Mouse (Mus musculus): ENCODE measurements around the gene Rbpj. TPM values are rescaled to one million over a fixed set of nuclear protein-coding genes. Genes with fewer than 3 reads are reported as not detected.

The Rbpj gene
- polyA plus RNA-seq, 1 experiment from 2014 or later, result 25.9 TPM

DNA sequence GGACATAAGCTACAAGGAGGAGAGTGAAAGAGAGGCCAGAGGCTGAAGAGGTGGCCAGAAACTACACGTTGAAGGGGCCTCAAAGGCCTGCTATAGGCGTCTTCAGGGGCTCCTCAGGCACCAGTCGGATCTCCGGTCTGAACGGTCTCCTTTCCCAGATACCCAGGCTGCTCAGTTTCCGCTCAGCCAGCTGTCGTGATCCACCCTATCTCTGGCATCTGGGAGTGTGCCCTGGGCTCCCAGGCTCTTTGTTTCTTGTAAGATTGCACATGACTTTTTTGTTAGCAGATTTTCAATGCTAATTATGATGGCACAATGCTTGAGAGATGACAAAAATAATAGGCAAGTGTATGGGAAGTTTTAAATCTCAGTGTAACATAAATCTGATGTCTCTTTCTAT lies 95.2 kb downstream of the Rbpj start:
- Histone ChIP-seq H3K4me1 (replicated peaks; ENCODE audit: insufficient read depth, low read length) (no peaks in the 10 kb centered on the region), H3K4me3 (replicated peaks; ENCODE audit: low read depth, low read length) (no peak overlapping the region), H3K4me2 (ENCODE audit: low read length) (no peak overlapping the region), H3K27me3 (ENCODE audit: insufficient read depth, low read length) (no peaks in the 10 kb centered on the region), H3K9me3 (replicated peaks; ENCODE audit: low read length) (no peaks in the 10 kb centered on the region), H3K9ac (ENCODE audit: low read depth, low read length) (no peak overlapping the region), H3K36me3 (ENCODE audit: insufficient read depth, low read length) (no peaks in the 10 kb centered on the region), H3K27ac (no peak overlapping the region)
- ATAC-seq (replicated peaks; ENCODE audit: low FRiP score, low read depth) (no peak), DNase-seq (ENCODE audit: low spot score) (no peak)
- TF ChIP-seq CTCF (IDR thresholded peaks at IDR 0.05; ENCODE audit: low read depth), result no peak
- 78% methylated on average over 7 of the region's 7 CpGs for WGBS

DNA sequence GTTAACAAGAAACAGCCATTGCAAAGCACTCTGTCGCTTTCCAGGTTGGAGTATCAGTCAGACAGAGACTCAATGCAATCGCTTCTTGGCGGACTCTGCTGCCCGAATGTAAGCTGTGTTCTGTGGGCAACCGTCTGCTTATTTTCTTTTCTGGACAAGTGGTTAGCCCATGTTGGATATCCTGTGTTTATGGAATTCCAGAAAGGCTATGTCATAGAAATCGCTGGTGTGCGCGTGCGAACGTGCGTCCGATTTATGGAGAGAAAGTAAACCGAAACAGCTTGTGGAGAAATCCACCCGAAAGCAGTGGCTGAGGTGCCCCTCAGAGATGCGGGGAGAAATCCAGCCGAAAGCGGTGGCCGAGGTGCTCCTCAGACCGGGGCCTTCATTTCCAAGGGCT lies 98.4 kb downstream of the Rbpj start:
- H3K27ac ChIP-seq, result no peak overlapping the region
- H3K9me3 ChIP-seq (replicated peaks; ENCODE audit: low read length), result no peaks in the 10 kb centered on the region
- no peak for TF ChIP-seq CTCF (IDR thresholded peaks at IDR 0.05; ENCODE audit: low read depth)
- no peak overlapping the region for H3K4me2 ChIP-seq (ENCODE audit: low read length)
- ATAC-seq (replicated peaks; ENCODE audit: low FRiP score, low read depth) (no peak), DNase-seq (ENCODE audit: low spot score) (no peak)
- no peaks in the 10 kb centered on the region for H3K27me3 ChIP-seq (ENCODE audit: insufficient read depth, low read length)
- H3K4me3 ChIP-seq (replicated peaks; ENCODE audit: low read depth, low read length), result no peak overlapping the region
- no peaks in the 10 kb centered on the region for H3K36me3 ChIP-seq (ENCODE audit: insufficient read depth, low read length)
- 86% methylated on average over 19 of the region's 19 CpGs for WGBS
- H3K4me1 ChIP-seq (replicated peaks; ENCODE audit: insufficient read depth, low read length), result no peaks in the 10 kb centered on the region
- no peak overlapping the region for H3K9ac ChIP-seq (ENCODE audit: low read depth, low read length)

DNA sequence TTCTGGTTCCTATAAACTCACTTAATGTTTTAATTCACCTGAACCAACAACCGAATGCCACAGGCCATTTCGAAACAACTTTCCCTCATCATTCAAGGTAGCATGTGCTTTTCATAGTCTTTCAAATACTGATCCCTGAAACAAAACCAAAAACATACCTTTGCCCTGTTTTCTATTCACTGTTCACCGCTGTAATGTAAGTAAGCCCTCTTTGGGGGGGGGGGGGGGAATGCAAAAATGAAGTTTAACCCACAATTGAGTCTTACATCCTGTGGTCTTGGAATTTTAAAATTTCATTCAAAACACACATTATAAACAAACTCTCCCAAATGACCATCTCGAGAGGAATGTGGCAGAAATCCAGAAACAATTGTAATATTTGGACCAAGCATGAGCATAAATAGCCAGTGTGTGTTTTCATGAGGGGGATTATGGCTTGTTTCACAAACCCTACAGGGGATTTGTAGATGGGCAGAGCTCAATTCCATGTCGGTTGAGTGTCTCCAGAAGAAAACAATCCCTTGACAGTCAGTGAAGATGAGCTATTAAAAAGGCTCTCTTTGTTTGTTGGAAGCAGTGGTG lies 99.4 kb downstream of the Rbpj start:
- H3K36me3 ChIP-seq (ENCODE audit: insufficient read depth, low read length), result no peaks in the 10 kb centered on the region
- DNase-seq (ENCODE audit: low spot score) (no peak), ATAC-seq (replicated peaks; ENCODE audit: low FRiP score, low read depth) (no peak)
- no peak overlapping the region for H3K27ac ChIP-seq
- no peak overlapping the region for H3K4me2 ChIP-seq (ENCODE audit: low read length)
- no peaks in the 10 kb centered on the region for H3K9me3 ChIP-seq (replicated peaks; ENCODE audit: low read length)
- whole genome bisulfite sequencing, result 77% methylated on average over 5 of the region's 5 CpGs
- H3K4me1 ChIP-seq (replicated peaks; ENCODE audit: insufficient read depth, low read length), result no peaks in the 10 kb centered on the region
- H3K9ac ChIP-seq (ENCODE audit: low read depth, low read length), result no peak overlapping the region
- no peak overlapping the region for H3K4me3 ChIP-seq (replicated peaks; ENCODE audit: low read depth, low read length)
- no peaks in the 10 kb centered on the region for H3K27me3 ChIP-seq (ENCODE audit: insufficient read depth, low read length)
- TF ChIP-seq CTCF (IDR thresholded peaks at IDR 0.05; ENCODE audit: low read depth), result no peak

DNA sequence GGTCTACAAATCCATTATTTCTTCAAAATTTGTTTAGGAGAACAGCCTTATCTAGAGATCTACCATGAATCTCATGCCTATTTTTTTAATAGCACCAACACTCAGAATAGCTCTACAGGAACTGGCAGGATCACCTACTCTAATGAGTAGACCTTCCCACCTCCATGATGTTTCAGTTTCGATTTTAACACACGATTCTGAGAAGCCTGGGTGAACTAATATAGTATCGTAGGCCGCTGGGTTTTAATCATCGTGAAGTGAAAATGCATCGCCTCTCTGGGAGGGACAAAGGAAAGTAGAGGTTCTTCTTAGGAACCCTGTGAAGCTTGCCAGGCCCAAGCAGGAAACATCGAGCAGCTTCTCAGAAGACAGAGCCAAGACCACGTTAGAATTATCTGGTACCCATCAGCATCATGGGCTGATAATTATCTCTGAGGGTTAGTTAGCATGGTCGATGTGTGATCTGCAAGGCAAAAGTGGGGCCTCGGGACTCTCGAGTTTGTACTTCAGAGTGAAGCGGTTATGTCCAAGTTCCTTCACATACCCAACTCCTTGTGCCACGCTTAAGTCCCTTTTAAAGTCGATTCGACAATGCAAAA lies 100.6 kb downstream of the Rbpj start:
- Histone ChIP-seq H3K36me3 (ENCODE audit: insufficient read depth, low read length) (no peaks in the 10 kb centered on the region), H3K9me3 (replicated peaks; ENCODE audit: low read length) (no peaks in the 10 kb centered on the region), H3K4me1 (replicated peaks; ENCODE audit: insufficient read depth, low read length) (no peaks in the 10 kb centered on the region), H3K27me3 (ENCODE audit: insufficient read depth, low read length) (no peaks in the 10 kb centered on the region), H3K27ac (no peak overlapping the region), H3K9ac (ENCODE audit: low read depth, low read length) (no peak overlapping the region), H3K4me3 (replicated peaks; ENCODE audit: low read depth, low read length) (no peak overlapping the region), H3K4me2 (ENCODE audit: low read length) (no peak overlapping the region)
- DNase-seq (ENCODE audit: low spot score) (no peak), ATAC-seq (replicated peaks; ENCODE audit: low FRiP score, low read depth) (no peak)
- 90% methylated on average over 15 of the region's 15 CpGs for WGBS
- TF ChIP-seq CTCF (IDR thresholded peaks at IDR 0.05; ENCODE audit: low read depth), result no peak

DNA sequence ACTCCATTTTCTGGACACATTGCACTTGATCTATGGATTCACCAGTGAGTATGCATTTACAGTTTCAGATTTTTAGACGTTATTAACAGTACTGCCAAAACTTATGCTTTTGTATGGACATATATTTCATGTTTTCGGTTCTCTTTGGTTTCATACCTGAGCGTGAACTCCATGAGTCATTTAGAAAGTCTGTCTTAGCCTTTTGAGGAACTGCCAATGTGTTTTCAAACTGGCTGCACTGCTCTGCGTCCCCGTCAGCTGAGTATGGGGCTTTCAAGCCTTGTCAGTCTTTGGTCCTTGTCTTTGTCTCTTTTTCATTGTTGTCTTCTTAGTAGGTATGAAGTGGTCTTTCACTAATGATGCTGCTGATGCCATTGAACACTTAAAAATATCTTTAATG lies 106.5 kb downstream of the Rbpj start:
- DNase-seq (ENCODE audit: low spot score), result no peak
- no peak overlapping the region for H3K9ac ChIP-seq (ENCODE audit: low read depth, low read length)
- no peak for ATAC-seq (replicated peaks; ENCODE audit: low FRiP score, low read depth)
- TF ChIP-seq CTCF (IDR thresholded peaks at IDR 0.05; ENCODE audit: low read depth), result no peak
- no peaks in the 10 kb centered on the region for H3K27me3 ChIP-seq (ENCODE audit: insufficient read depth, low read length)
- no peaks in the 10 kb centered on the region for H3K4me1 ChIP-seq (replicated peaks; ENCODE audit: insufficient read depth, low read length)
- H3K9me3 ChIP-seq (replicated peaks; ENCODE audit: low read length), result no peaks in the 10 kb centered on the region
- no peaks in the 10 kb centered on the region for H3K36me3 ChIP-seq (ENCODE audit: insufficient read depth, low read length)
- H3K4me3 ChIP-seq (replicated peaks; ENCODE audit: low read depth, low read length), result no peak overlapping the region
- H3K4me2 ChIP-seq (ENCODE audit: low read length), result no peak overlapping the region
- no peak overlapping the region for H3K27ac ChIP-seq
- 90% methylated on average over 5 of the region's 5 CpGs for WGBS

DNA sequence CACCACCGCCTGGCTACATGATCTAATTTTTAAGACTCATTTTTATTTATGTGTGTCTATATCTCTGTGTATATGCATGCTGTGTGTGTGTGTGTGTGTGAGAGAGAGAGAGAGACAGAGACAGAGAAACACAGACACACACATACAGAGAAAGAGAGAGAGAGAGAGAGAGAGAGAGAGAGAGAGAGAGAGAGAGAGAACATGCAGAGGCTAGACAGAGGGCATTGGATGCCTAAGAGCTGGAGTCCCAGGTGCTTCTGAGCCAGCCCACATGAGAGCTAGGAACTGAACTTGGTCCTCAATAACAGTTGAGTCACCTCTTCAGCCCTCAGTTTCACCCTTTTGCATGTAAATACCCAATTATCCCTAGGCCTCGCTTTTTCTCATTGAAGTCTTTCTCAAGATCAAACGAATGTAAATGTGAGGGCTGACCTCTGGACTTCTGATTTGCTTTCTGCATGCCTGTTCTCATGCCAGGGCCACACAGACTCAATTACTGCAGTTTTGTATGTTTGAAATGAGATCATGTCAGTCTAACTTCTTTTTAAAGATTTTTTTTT lies 109.0 kb downstream of the Rbpj start:
- no peaks in the 10 kb centered on the region for H3K9me3 ChIP-seq (replicated peaks; ENCODE audit: low read length)
- 47% methylated on average over 3 of the region's 3 CpGs for WGBS
- TF ChIP-seq CTCF (IDR thresholded peaks at IDR 0.05; ENCODE audit: low read depth), result no peak
- DNase-seq (ENCODE audit: low spot score) (no peak), ATAC-seq (replicated peaks; ENCODE audit: low FRiP score, low read depth) (no peak)
- H3K27me3 ChIP-seq (ENCODE audit: insufficient read depth, low read length), result no peaks in the 10 kb centered on the region
- no peak overlapping the region for H3K27ac ChIP-seq
- no peak overlapping the region for H3K4me3 ChIP-seq (replicated peaks; ENCODE audit: low read depth, low read length)
- H3K4me1 ChIP-seq (replicated peaks; ENCODE audit: insufficient read depth, low read length), result no peaks in the 10 kb centered on the region
- H3K36me3 ChIP-seq (ENCODE audit: insufficient read depth, low read length), result no peaks in the 10 kb centered on the region
- no peak overlapping the region for H3K4me2 ChIP-seq (ENCODE audit: low read length)
- H3K9ac ChIP-seq (ENCODE audit: low read depth, low read length), result no peak overlapping the region

Measured in kidney, postnatal 0 days (tissue).